Mouse (Mus musculus) C2C12 (cell line): ENCODE measurements at regions not wholly inside any gene's neighbourhood (a gene's known extent, or its start where the extent isn't known, plus 50 kb on each side); places are given as distances from the start of the nearest gene placed in this dataset.

ENCODE experiments used
- CTCF ChIP-seq: IDR thresholded peaks from one replicate; pipeline ENCODE4 v1.5.1; 2011; ENCODE audit not compliant: control insufficient read depth, insufficient read depth, insufficient read length
- FOSL1 ChIP-seq: IDR thresholded peaks from one replicate; pipeline ENCODE4 v1.8.0; 2011; ENCODE audit warnings: mild to moderate bottlenecking, low read length; ENCODE audit not compliant: poor library complexity, insufficient read depth, severe bottlenecking
- MAX ChIP-seq: IDR thresholded peaks from one replicate; pipeline ENCODE4 v1.6.1; 2011; ENCODE audit warnings: mild to moderate bottlenecking, control low read depth
- MYOD1 ChIP-seq: IDR thresholded peaks from one replicate; pipeline ENCODE4 v1.6.1; 2011; ENCODE audit warnings: low read depth; ENCODE audit not compliant: control insufficient read depth, insufficient read length
- USF1 ChIP-seq: IDR thresholded peaks from one replicate; pipeline ENCODE4 v1.6.1; 2011; ENCODE audit warnings: low read depth, mild to moderate bottlenecking, control low read depth, moderate library complexity

- TF ChIP-seq CTCF (no peak), MAX (no peak), USF1 (no peak), FOSL1 (no peak), MYOD1 (no peak)
These were observed 287.5 kb upstream of the Prmt6 start for GRCm38 (mm10) chr3:110538275-110538674.
